Mouse (Mus musculus): ENCODE data around the gene Tgfb1i1.

DNA sequence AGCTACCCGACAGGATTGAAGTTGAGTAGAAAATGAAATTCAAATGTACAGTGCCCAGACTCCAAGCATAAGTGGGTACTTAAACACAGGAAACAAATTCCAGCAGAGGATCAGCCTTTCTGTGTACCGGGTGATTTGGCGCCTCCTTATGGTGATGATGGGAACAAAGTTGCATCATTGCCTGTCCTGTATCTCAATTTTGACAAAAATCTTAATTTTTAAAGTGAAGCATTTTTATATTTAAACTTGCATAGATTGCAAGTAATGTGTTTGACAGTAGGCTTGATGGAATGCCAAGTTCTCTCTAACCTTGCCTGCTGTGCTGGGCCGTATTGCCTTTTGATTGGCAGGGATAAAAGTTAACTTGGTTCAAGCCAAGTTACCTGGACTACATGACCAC is 7.6 kb upstream of the Tgfb1i1 start:
- no peak for TF ChIP-seq CTCF (IDR thresholded peaks at IDR 0.05; ENCODE audit: insufficient read depth, low read depth, low read length)
- no peak for TF ChIP-seq POLR2A (IDR thresholded peaks at IDR 0.05; ENCODE audit: insufficient read depth, low read depth, low read length)

All from olfactory bulb, adult 2 months (tissue).